In the genomic region with DNA sequence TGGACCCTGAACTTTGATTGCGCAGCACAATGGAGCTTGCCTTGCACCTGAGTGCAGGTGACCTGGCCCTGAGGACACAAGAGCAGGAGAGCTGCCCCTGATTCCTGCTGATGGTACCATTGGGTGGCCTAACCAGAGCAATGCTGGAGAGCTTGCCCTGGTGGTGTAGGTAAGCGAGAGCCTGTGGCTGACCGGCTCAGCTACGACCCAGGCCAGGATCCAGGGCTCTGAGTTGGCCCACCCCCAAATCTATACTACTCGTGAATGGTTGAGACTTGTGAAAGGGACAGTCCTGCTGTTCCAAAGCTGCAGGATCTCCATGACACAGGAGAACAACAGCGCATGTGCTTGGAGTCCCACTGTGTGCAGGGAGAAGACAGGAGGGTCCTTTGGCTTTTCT, we compare ENCODE assay signal across 15 mouse cellular contexts. TPM values are rescaled to one million over a fixed set of nuclear protein-coding genes. Genes with fewer than 3 reads are reported as not detected.
"Had no signal": no experiment of that assay in that cellular context is flagged by ENCODE, and none has a peak within 500 bp of the region (broad histone marks: within the 10 kb centered on the region; RNA-seq: fewer than 3 reads in every experiment).

No protein-coding gene starts in this region.

RNA-seq across cellular contexts. Expression of gene Smok2a, which starts 34.4 kb away (rescaled TPM):
- polyA plus RNA-seq: liver, embryonic 12.5 days; liver, embryonic 14.5 days; lung, adult 2 months; lung, embryonic 15.5 days; lung, postnatal 0 days; macrophage; midbrain, embryonic 15.5 days; midbrain, postnatal 0 days; neural tube, embryonic 12.5 days; neural tube, embryonic 14.5 days; spleen, adult 2 months; stomach, embryonic 15.5 days; stomach, postnatal 0 days; thymus, adult 2 months; urinary bladder, adult 2 months had no signal

RNA-seq across cellular contexts. Expression of gene Smok2b, which starts 43.5 kb away (rescaled TPM):
- polyA plus RNA-seq: liver, embryonic 12.5 days; liver, embryonic 14.5 days; lung, adult 2 months; lung, embryonic 15.5 days; lung, postnatal 0 days; macrophage; midbrain, embryonic 15.5 days; midbrain, postnatal 0 days; neural tube, embryonic 12.5 days; neural tube, embryonic 14.5 days; spleen, adult 2 months; stomach, embryonic 15.5 days; stomach, postnatal 0 days; thymus, adult 2 months; urinary bladder, adult 2 months had no signal

RNA-seq across cellular contexts. Expression of gene Unc93a, which starts 54.9 kb away (rescaled TPM):
- polyA plus RNA-seq: liver, embryonic 12.5 days; liver, embryonic 14.5 days; lung, embryonic 15.5 days; lung, postnatal 0 days; macrophage; midbrain, embryonic 15.5 days; neural tube, embryonic 12.5 days; neural tube, embryonic 14.5 days; spleen, adult 2 months; stomach, embryonic 15.5 days; urinary bladder, adult 2 months had no signal
